Mouse (Mus musculus) myocyte (in vitro differentiated cells): ENCODE measurements around the gene Gstp3.
A peak's percentile ranks its signal among the peaks of the same experiment; 100 is the strongest.

ENCODE experiments used
- CEBPB ChIP-seq: IDR thresholded peaks from 2 replicates; pipeline ENCODE4 v1.6.1; 2011; ENCODE audit warnings: mild to moderate bottlenecking, moderate library complexity; ENCODE audit not compliant: poor library complexity, insufficient read depth, severe bottlenecking
- POLR2A ChIP-seq: IDR thresholded peaks from one replicate; pipeline ENCODE4 v1.6.1; 2011; ENCODE audit warnings: low read depth, mild to moderate bottlenecking, control low read depth, moderate library complexity; ENCODE audit not compliant: insufficient read length
- POLR2AphosphoS2 ChIP-seq: IDR thresholded peaks from one replicate; pipeline ENCODE4 v1.6.1; 2011; ENCODE audit warnings: low read depth, control low read depth; ENCODE audit not compliant: insufficient read length
- SRF ChIP-seq: IDR thresholded peaks from one replicate; pipeline ENCODE4 v1.6.1; 2011; ENCODE audit warnings: low read depth; ENCODE audit not compliant: control insufficient read depth, insufficient read length

GRCm38 (mm10) chr19:4060899-4061465, 1.6 kb upstream of the Gstp3 start:
- no peak for TF ChIP-seq CEBPB
- TF ChIP-seq POLR2AphosphoS2: peak; percentile 31
- TF ChIP-seq POLR2A: no peak
- TF ChIP-seq SRF: no peak
